Mouse (Mus musculus) thymus, adult 2 months (tissue): ENCODE results near the gene Il1a. TPM values are rescaled to one million over a fixed set of nuclear protein-coding genes. Genes with fewer than 3 reads are reported as not detected.

Experiments used
- DNase-seq: peaks from one replicate; pipeline ENCODE4 v3.0.0; 2021
- H3K27ac ChIP-seq: fragments of 200-500 bp; 2 replicates; pipeline ENCODE4 v1.5.1; 2012; ENCODE audit warnings: low read length, control low read depth; ENCODE audit not compliant: control insufficient read depth, insufficient read depth
- H3K27me3 ChIP-seq: fragments of 200-500 bp; 2 replicates; pipeline ENCODE4 v1.6.1; 2012; ENCODE audit warnings: mild to moderate bottlenecking, low read length, moderate library complexity, mixed read lengths; ENCODE audit not compliant: control insufficient read depth, insufficient read depth
- H3K36me3 ChIP-seq: fragments of 200-500 bp; 2 replicates; pipeline ENCODE4 v1.6.1; 2012; ENCODE audit warnings: mild to moderate bottlenecking, low read length, moderate library complexity; ENCODE audit not compliant: control insufficient read depth, insufficient read depth
- H3K4me1 ChIP-seq: fragments of 200-500 bp; replicated peaks from 2 replicates; pipeline ENCODE4 v1.6.1; 2012; ENCODE audit warnings: low read length; ENCODE audit not compliant: control insufficient read depth, insufficient read depth
- H3K4me3 ChIP-seq: fragments of 200-500 bp; 2 replicates; pipeline ENCODE4 v1.5.1; 2012; ENCODE audit warnings: mild to moderate bottlenecking, low read length, control low read depth, moderate library complexity; ENCODE audit not compliant: control insufficient read depth, insufficient read depth
- CTCF ChIP-seq: fragments of 200-500 bp; IDR thresholded peaks from 2 replicates; pipeline ENCODE4 v1.5.1; 2012; ENCODE audit warnings: mild to moderate bottlenecking, control low read depth, low read length, moderate library complexity, borderline replicate concordance; ENCODE audit not compliant: control insufficient read depth, poor library complexity, insufficient read depth; ENCODE audit errors: extremely low read depth
- POLR2A ChIP-seq: fragments of 200-500 bp; IDR thresholded peaks from 2 replicates; pipeline ENCODE4 v1.6.1; 2012; ENCODE audit warnings: mild to moderate bottlenecking, low read length, control low read depth, moderate library complexity; ENCODE audit not compliant: control insufficient read depth, poor library complexity, insufficient read depth; ENCODE audit errors: extremely low read depth
- WGBS: fragments of 180-500 bp; shearing (Covaris S2); methylation state at CpG from one replicate; pipeline ENCODE4 v1.1.7; 2018; 5-methylcytosine and 5-hydroxymethylcytosine counted together
- polyA plus RNA-seq: library from polyadenylated mRNA; depleted of rRNA; stranded (reverse); fragments of >200 nt; gene quantifications from 2 replicates; pipeline ENCODE4 v1.2.3, GENCODE M21; 2012; rRNA removed

Gene Il1a
- polyA plus RNA-seq: 1.1 and 1.5 TPM in 2 replicates

GRCm38 (mm10) chr2:129309836-129310235, at the start of gene Il1a:
Gene Il1a, minus strand, starts transcription at chr2:129309972.
- H3K27me3 ChIP-seq: no peaks in the 10 kb centered on the region
- peaks cover 3% of the 10 kb centered on the region; the same call in 1 of the 2 replicates for H3K4me1 ChIP-seq
- 84% methylated on average over 7 of the region's 7 CpGs for WGBS
- no peak within 1 kb of the TSS for H3K4me3 ChIP-seq
- no peaks in the 10 kb centered on the region for H3K36me3 ChIP-seq
- no peak within 1 kb of the TSS for H3K27ac ChIP-seq
- TF ChIP-seq POLR2A: no peak
- DNase-seq: no peak

- Histone ChIP-seq H3K4me1 (no peaks in the 10 kb centered on the region), H3K36me3 (no peaks in the 10 kb centered on the region), H3K27me3 (no peaks in the 10 kb centered on the region), H3K4me3 (no peak overlapping the region), H3K27ac (no peak overlapping the region)
- no peak for DNase-seq
- TF ChIP-seq POLR2A: no peak
- TF ChIP-seq CTCF: no peak
- WGBS: 36% methylated on average over 6 of the region's 6 CpGs
These were observed 28.4 kb upstream of the Il1a start for GRCm38 (mm10) chr2:129338138-129338621.

GRCm38 (mm10) chr2:129333471-129333870, 23.7 kb upstream of the Il1a start:
- Histone ChIP-seq H3K4me3 (no peak overlapping the region), H3K36me3 (no peaks in the 10 kb centered on the region), H3K27ac (no peak overlapping the region), H3K4me1 (no peaks in the 10 kb centered on the region), H3K27me3 (no peaks in the 10 kb centered on the region)
- DNase-seq: no peak
- TF ChIP-seq CTCF (no peak), POLR2A (no peak)
- 88% methylated on average over 4 of the region's 4 CpGs for WGBS

- Histone ChIP-seq H3K36me3 (no peaks in the 10 kb centered on the region), H3K4me3 (no peak overlapping the region), H3K27me3 (no peaks in the 10 kb centered on the region), H3K4me1 (no peaks in the 10 kb centered on the region), H3K27ac (no peak overlapping the region)
- TF ChIP-seq CTCF: no peak
- TF ChIP-seq POLR2A: no peak
- WGBS: 11% methylated on average over 13 of the region's 13 CpGs
- DNase-seq: no peak
These were observed 20.8 kb upstream of the Il1a start for GRCm38 (mm10) chr2:129330540-129330939.

GRCm38 (mm10) chr2:129330024-129330423, 20.3 kb upstream of the Il1a start:
- Histone ChIP-seq H3K27me3 (no peaks in the 10 kb centered on the region), H3K4me3 (no peak overlapping the region), H3K36me3 (no peaks in the 10 kb centered on the region), H3K4me1 (no peaks in the 10 kb centered on the region), H3K27ac (no peak overlapping the region)
- TF ChIP-seq POLR2A: no peak
- 69% methylated on average over 7 of the region's 7 CpGs for WGBS
- no peak for DNase-seq

GRCm38 (mm10) chr2:129328238-129328637, 18.5 kb upstream of the Il1a start:
- H3K4me3 ChIP-seq: no peak overlapping the region
- no peaks in the 10 kb centered on the region for H3K4me1 ChIP-seq
- TF ChIP-seq POLR2A: no peak
- TF ChIP-seq CTCF: no peak
- H3K27ac ChIP-seq: no peak overlapping the region
- no peaks in the 10 kb centered on the region for H3K36me3 ChIP-seq
- DNase-seq: no peak
- WGBS: 86% methylated on average over 4 of the region's 4 CpGs
- H3K27me3 ChIP-seq: no peaks in the 10 kb centered on the region

- Histone ChIP-seq H3K4me1 (no peaks in the 10 kb centered on the region), H3K4me3 (no peak overlapping the region), H3K27ac (no peak overlapping the region), H3K27me3 (no peaks in the 10 kb centered on the region), H3K36me3 (no peaks in the 10 kb centered on the region)
- WGBS: 86% methylated on average over 3 of the region's 3 CpGs
- DNase-seq: no peak
- TF ChIP-seq CTCF (no peak), POLR2A (no peak)
These were observed 14.4 kb upstream of the Il1a start for GRCm38 (mm10) chr2:129324216-129324615.
